Mouse (Mus musculus) stomach, embryonic 16.5 days (tissue): ENCODE measurements around the gene Skap2. TPM values are rescaled to one million over a fixed set of nuclear protein-coding genes. Genes with fewer than 3 reads are reported as not detected.

Experiments used
- ATAC-seq: fragments of 200-750 bp; cut with Nextera tagmentation; 2 replicates; pipeline ENCODE4 v1.8.0; 2017; ENCODE audit warnings: moderate number of reproducible peaks, moderate TSS enrichment; ENCODE audit not compliant: insufficient read depth, low FRiP score
- H3K27ac ChIP-seq: fragments of 300-500 bp; sonication (generic); 2 replicates; pipeline ENCODE4 v1.5.1; 2014; ENCODE audit warnings: low read length
- H3K27me3 ChIP-seq: fragments of 300-500 bp; sonication (generic); 2 replicates; pipeline ENCODE4 v1.6.1; 2014; ENCODE audit warnings: low read length, control low read depth, mixed read lengths; ENCODE audit not compliant: control insufficient read depth, insufficient read depth
- H3K36me3 ChIP-seq: fragments of 300-500 bp; sonication (generic); 2 replicates; pipeline ENCODE4 v1.6.1; 2014; ENCODE audit warnings: low read length; ENCODE audit not compliant: control insufficient read depth, insufficient read depth
- H3K4me1 ChIP-seq: fragments of 300-500 bp; sonication (generic); 2 replicates; pipeline ENCODE4 v1.6.1; 2014; ENCODE audit warnings: low read length, control low read depth, mixed read lengths; ENCODE audit not compliant: control insufficient read depth, insufficient read depth
- H3K4me2 ChIP-seq: fragments of 300-500 bp; sonication (generic); 2 replicates; pipeline ENCODE4 v1.6.1; 2014; ENCODE audit warnings: low read depth, low read length, mixed read lengths
- H3K4me3 ChIP-seq: fragments of 300-500 bp; sonication (generic); replicated peaks from 2 replicates; pipeline ENCODE4 v1.5.1; 2014; ENCODE audit warnings: mild to moderate bottlenecking, low read length
- H3K9ac ChIP-seq: fragments of 300-500 bp; sonication (generic); 2 replicates; pipeline ENCODE4 v1.6.1; 2014; ENCODE audit warnings: low read length
- H3K9me3 ChIP-seq: fragments of 300-500 bp; sonication (generic); replicated peaks from 2 replicates; pipeline ENCODE4 v1.6.1; 2016; ENCODE audit warnings: low read length, control low read depth; ENCODE audit not compliant: control insufficient read depth
- WGBS: fragments of 180-500 bp; shearing (Covaris S2); extraction: QIAGEN DNeasy Blood & Tissue Kit; methylation state at CpG from one replicate; pipeline ENCODE4 v1.1.7; 2014; 5-methylcytosine and 5-hydroxymethylcytosine counted together
- polyA plus RNA-seq: library from polyadenylated mRNA; unstranded; fragments of >200 nt; fragmentation: Nextera tagmentation; extraction: Ambion mirVana; gene quantifications from 2 replicates; pipeline ENCODE4 v1.2.1, GENCODE M21; 2015

The Skap2 gene
- polyA plus RNA-seq, 1 experiment from 2014 or later: 44.6 TPM

DNA sequence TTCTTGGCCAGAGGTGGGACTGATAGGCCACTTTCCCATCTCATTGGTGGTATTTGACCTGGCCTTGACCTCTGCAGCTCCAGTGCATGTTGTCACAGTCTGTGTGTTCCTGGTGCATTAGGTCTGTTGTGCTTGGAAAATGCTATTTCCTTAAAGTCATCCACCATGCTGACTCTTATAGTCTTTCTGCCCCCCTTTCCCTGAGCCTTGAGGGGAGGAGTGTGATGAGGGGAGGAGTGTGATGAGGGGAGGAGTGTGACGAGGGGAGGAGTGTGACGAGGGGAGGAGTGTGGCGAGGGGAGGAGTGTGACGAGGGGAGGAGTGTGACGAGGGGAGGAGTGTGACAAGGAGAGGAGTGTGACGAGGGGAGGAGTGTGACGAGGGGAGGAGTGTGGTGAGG lies 15.8 kb upstream of the Skap2 start:
- Histone ChIP-seq H3K27ac (no peak overlapping the region), H3K4me2 (no peak overlapping the region), H3K27me3 (no peaks in the 10 kb centered on the region), H3K36me3 (no peaks in the 10 kb centered on the region), H3K4me1 (peaks cover 4% of the 10 kb centered on the region), H3K9ac (no peak overlapping the region), H3K4me3 (no peak overlapping the region), H3K9me3 (no peaks in the 10 kb centered on the region)
- ATAC-seq: no peak
- WGBS: 85% methylated on average over 7 of the region's 7 CpGs

DNA sequence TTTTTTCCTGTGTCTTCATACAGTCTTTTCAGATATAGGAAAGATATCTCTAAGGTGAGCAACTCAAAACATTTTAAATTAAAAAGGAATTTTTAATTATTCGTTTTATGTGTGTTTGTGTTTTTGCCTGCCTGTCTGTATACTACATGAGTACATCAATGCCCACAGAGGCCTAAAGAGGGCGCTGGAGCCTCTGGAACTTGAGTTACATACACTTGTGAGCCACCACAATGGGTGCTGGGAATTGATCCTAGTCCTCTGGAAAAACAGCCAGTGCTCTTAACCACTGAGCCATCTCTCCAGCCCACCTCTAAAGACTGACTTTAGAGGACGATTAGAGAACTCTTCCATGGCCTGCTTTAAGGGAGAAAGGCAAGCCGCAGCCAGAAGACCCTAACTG lies 14.8 kb upstream of the Skap2 start:
- peaks cover 4% of the 10 kb centered on the region for H3K4me1 ChIP-seq
- no peaks in the 10 kb centered on the region for H3K9me3 ChIP-seq
- no peak overlapping the region for H3K4me2 ChIP-seq
- H3K9ac ChIP-seq: no peak overlapping the region
- no peak overlapping the region for H3K4me3 ChIP-seq
- WGBS: 84% methylated on average over 4 of the region's 4 CpGs
- no peak for ATAC-seq
- H3K27ac ChIP-seq: no peak overlapping the region
- H3K27me3 ChIP-seq: no peaks in the 10 kb centered on the region
- no peaks in the 10 kb centered on the region for H3K36me3 ChIP-seq

GRCm38 (mm10) chr6:52026281-52026680 lies 13.9 kb upstream of the Skap2 start:
- Histone ChIP-seq H3K4me2 (no peak overlapping the region), H3K27me3 (no peaks in the 10 kb centered on the region), H3K9me3 (no peaks in the 10 kb centered on the region), H3K9ac (no peak overlapping the region), H3K4me3 (no peak overlapping the region), H3K4me1 (peaks cover 2% of the 10 kb centered on the region), H3K27ac (no peak overlapping the region), H3K36me3 (no peaks in the 10 kb centered on the region)
- 77% methylated on average over 11 of the region's 11 CpGs for WGBS
- ATAC-seq: no peak

DNA sequence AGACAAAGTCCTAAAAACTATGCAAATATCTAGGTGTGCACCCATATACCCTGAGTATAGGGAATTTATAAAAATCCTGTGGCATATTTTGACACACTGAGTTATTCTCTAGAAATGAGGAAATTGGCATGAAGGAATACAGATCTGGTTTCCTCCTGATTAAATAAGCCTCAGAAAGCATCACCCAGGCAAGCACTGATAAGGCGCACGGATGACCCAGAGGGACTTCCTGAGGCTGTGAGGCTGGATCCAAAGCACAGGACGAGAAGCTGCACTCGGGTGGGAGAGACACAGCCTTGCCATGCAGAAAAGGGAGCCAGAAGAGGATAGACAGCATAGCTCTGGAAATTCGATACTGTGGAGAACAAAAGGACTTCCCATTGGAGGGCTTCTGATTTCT lies 12.4 kb upstream of the Skap2 start:
- Histone ChIP-seq H3K27me3 (no peaks in the 10 kb centered on the region), H3K27ac (no peak overlapping the region), H3K9me3 (no peaks in the 10 kb centered on the region), H3K4me1 (no peaks in the 10 kb centered on the region), H3K4me2 (no peak overlapping the region), H3K4me3 (no peak overlapping the region), H3K36me3 (no peaks in the 10 kb centered on the region), H3K9ac (no peak overlapping the region)
- WGBS: 39% methylated on average over 5 of the region's 5 CpGs
- ATAC-seq: no peak

- H3K4me3 ChIP-seq: no peak overlapping the region
- no peaks in the 10 kb centered on the region for H3K9me3 ChIP-seq
- no peak for ATAC-seq
- 31% methylated on average over 3 of the region's 5 CpGs for WGBS
- H3K36me3 ChIP-seq: no peaks in the 10 kb centered on the region
- no peak overlapping the region for H3K4me2 ChIP-seq
- no peaks in the 10 kb centered on the region for H3K27me3 ChIP-seq
- no peak overlapping the region for H3K9ac ChIP-seq
- H3K27ac ChIP-seq: no peak overlapping the region
- H3K4me1 ChIP-seq: no peaks in the 10 kb centered on the region
Observed at GRCm38 (mm10) chr6:52022363-52022762, 10.0 kb upstream of the Skap2 start.

GRCm38 (mm10) chr6:52020276-52020675 lies 7.9 kb upstream of the Skap2 start:
- 75% methylated on average over 5 of the region's 5 CpGs for WGBS
- no peaks in the 10 kb centered on the region for H3K36me3 ChIP-seq
- ATAC-seq: no peak
- H3K4me2 ChIP-seq: no peak overlapping the region
- H3K27ac ChIP-seq: no peak overlapping the region
- H3K27me3 ChIP-seq: no peaks in the 10 kb centered on the region
- H3K9me3 ChIP-seq: no peaks in the 10 kb centered on the region
- no peaks in the 10 kb centered on the region for H3K4me1 ChIP-seq
- no peak overlapping the region for H3K4me3 ChIP-seq
- no peak overlapping the region for H3K9ac ChIP-seq

- Histone ChIP-seq H3K4me3 (peak overlapping the region; percentile 82), H3K27me3 (no peaks in the 10 kb centered on the region), H3K9ac (peak overlapping the region; percentile 79), H3K4me1 (no peaks in the 10 kb centered on the region), H3K9me3 (no peaks in the 10 kb centered on the region), H3K36me3 (no peaks in the 10 kb centered on the region), H3K27ac (no peak overlapping the region), H3K4me2 (peak overlapping the region; percentile 90)
- ATAC-seq: no peak
- 12% methylated on average over 3 of the region's 3 CpGs for WGBS
Observed at GRCm38 (mm10) chr6:52013245-52013945, 1.0 kb upstream of the Skap2 start.

- no peaks in the 10 kb centered on the region for H3K4me1 ChIP-seq
- peak overlapping the region; percentile 61 for H3K4me2 ChIP-seq
- peak overlapping the region; percentile 60 for H3K27ac ChIP-seq
- no peaks in the 10 kb centered on the region for H3K9me3 ChIP-seq
- peak overlapping the region; percentile 82 for H3K4me3 ChIP-seq
- peak; percentile 78 for ATAC-seq
- peak overlapping the region; percentile 76 for H3K9ac ChIP-seq
- no peaks in the 10 kb centered on the region for H3K36me3 ChIP-seq
- 6% methylated on average over 26 of the region's 26 CpGs for WGBS
- peaks cover 6% of the 10 kb centered on the region; the same call in 1 of the 2 replicates for H3K27me3 ChIP-seq
Observed at GRCm38 (mm10) chr6:52011559-52012408, 565 bp downstream of the Skap2 start.

DNA sequence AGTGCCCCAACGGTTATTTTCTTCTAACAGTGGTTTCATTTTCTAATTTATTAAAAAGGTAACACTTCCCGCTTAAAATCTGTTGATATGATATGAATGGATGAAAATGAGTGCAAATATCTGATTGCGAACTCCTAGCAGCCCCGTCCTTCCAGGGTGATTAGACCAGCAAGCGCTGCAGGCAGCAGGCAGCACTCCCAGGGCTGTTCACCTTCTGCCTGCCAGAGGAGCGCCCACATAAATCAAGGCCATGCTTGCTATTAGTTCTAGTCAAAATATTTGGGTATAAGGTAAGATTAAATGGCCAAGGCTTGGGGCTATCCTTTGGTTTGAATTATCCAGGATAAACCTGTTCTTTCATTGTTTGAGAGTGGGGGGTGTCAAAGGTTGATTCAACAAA lies 3.0 kb downstream of the Skap2 start:
- Histone ChIP-seq H3K4me2 (no peak overlapping the region), H3K36me3 (no peaks in the 10 kb centered on the region), H3K9me3 (no peaks in the 10 kb centered on the region), H3K4me1 (0 out of 2 replicates have a peak, but pooled peaks cover 4% of the 10 kb centered on the region), H3K27ac (no peak overlapping the region), H3K27me3 (peaks cover 6% of the 10 kb centered on the region), H3K4me3 (no peak overlapping the region), H3K9ac (no peak overlapping the region)
- WGBS: 51% methylated on average over 6 of the region's 6 CpGs
- no peak for ATAC-seq
